Mouse (Mus musculus): ENCODE measurements around the gene Vmn1r170.
"Not testable (repeated sequence)": the region's sequence is repeated elsewhere in the genome, so short reads cannot be mapped to it uniquely, and the experiment has no call there.

Vmn1r170 gene

GRCm38 (mm10) chr7:23605875-23606274 is at the start of gene Vmn1r170:
Gene Vmn1r170, plus strand, starts transcription at chr7:23606175.
- DNase-seq (ENCODE audit: low read depth) = not testable (repeated sequence)

GRCm38 (mm10) chr7:23575226-23575625 is 30.7 kb upstream of the Vmn1r170 start, which contains the start of gene Vmn1r169:
Gene Vmn1r169, plus strand, starts transcription at chr7:23575526.
- not testable (repeated sequence) for DNase-seq (ENCODE audit: low read depth)

DNA sequence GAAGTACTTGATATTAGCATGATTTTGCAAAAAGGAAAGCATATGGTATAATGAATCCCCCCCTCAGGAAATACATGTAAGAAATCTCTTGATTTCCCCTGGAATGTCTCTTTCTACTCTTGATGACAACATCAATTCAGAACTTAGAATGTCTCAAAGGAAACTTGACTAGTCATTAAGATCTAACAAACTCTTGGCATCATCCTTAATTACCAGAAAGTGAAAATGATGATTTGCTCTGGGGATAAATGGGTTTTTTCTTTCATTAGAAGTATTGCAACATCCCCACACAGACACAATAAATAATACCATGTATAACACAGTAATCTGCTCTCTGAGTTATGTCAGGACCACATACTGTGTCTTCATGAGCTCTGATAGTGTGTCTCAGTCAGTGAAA is 24.4 kb downstream of the Vmn1r170 start, which contains the start of gene Vmn1r171:
Gene Vmn1r171, plus strand, starts transcription at position 301 of the 400 bp plus-strand sequence.
- no peak for DNase-seq (ENCODE audit: low read depth)
